Mouse (Mus musculus): ENCODE data around the gene Smo.

Gene Smo

GRCm38 (mm10) chr6:29775609-29776008 is 40.3 kb downstream of the Smo start:
- DNase-seq (ENCODE audit: low spot score), result no peak

- DNase-seq (ENCODE audit: low spot score), result no peak
Measured at GRCm38 (mm10) chr6:29776542-29777237, 41.4 kb downstream of the Smo start.

GRCm38 (mm10) chr6:29777238-29777555 is 41.9 kb downstream of the Smo start:
- DNase-seq (ENCODE audit: low spot score), result no peak

- DNase-seq (ENCODE audit: low spot score), result no peak
Measured at GRCm38 (mm10) chr6:29780082-29780481, 44.8 kb downstream of the Smo start.

- DNase-seq (ENCODE audit: low spot score), result no peak
Measured at GRCm38 (mm10) chr6:29780571-29780970, 45.3 kb downstream of the Smo start.

GRCm38 (mm10) chr6:29782239-29782638 is 46.9 kb downstream of the Smo start:
- DNase-seq (ENCODE audit: low spot score), result no peak

- DNase-seq (ENCODE audit: low spot score), result no peak
Measured at GRCm38 (mm10) chr6:29783960-29784359, 48.7 kb downstream of the Smo start.

GRCm38 (mm10) chr6:29784413-29785021 is 49.2 kb downstream of the Smo start:
- DNase-seq (ENCODE audit: low spot score), result peak; percentile 73

GRCm38 (mm10) chr6:29785759-29786158 is 50.5 kb downstream of the Smo start:
- no peak for DNase-seq (ENCODE audit: low spot score)

- no peak for DNase-seq (ENCODE audit: low spot score)
Measured at GRCm38 (mm10) chr6:29788779-29789350, 53.6 kb downstream of the Smo start.

- DNase-seq (ENCODE audit: low spot score), result no peak
Measured at GRCm38 (mm10) chr6:29790014-29790698, 54.9 kb downstream of the Smo start.

- no peak for DNase-seq (ENCODE audit: low spot score)
Measured at GRCm38 (mm10) chr6:29793520-29793919, 58.2 kb downstream of the Smo start.

GRCm38 (mm10) chr6:29794582-29794981 is 59.3 kb downstream of the Smo start:
- no peak for DNase-seq (ENCODE audit: low spot score)

- no peak for DNase-seq (ENCODE audit: low spot score)
Measured at GRCm38 (mm10) chr6:29802979-29803378, 67.7 kb downstream of the Smo start.

- DNase-seq (ENCODE audit: low spot score), result no peak
Measured at GRCm38 (mm10) chr6:29804006-29804405, 68.7 kb downstream of the Smo start.

GRCm38 (mm10) chr6:29805381-29805780 is 70.1 kb downstream of the Smo start:
- DNase-seq (ENCODE audit: low spot score), result no peak
